Mouse (Mus musculus): Measurements from ENCODE around the gene Glt1d1. TPM values are rescaled to one million over a fixed set of nuclear protein-coding genes. Genes with fewer than 3 reads are reported as not detected.

Gene Glt1d1
- polyA plus RNA-seq, 1 experiment from 2014 or later: 0.25 TPM

GRCm38 (mm10) chr5:127607507-127607906, 24.6 kb upstream of the Glt1d1 start:
- H3K4me3 ChIP-seq (ENCODE audit: low read depth, low read length): no peak overlapping the region
- H3K36me3 ChIP-seq (ENCODE audit: control insufficient read depth, insufficient read depth, low read length): peaks cover 60% of the 10 kb centered on the region
- H3K4me2 ChIP-seq (ENCODE audit: low read depth, low read length): no peak overlapping the region
- WGBS: 97% methylated on average over 2 of the region's 2 CpGs
- DNase-seq (ENCODE audit: low spot score) (no peak), ATAC-seq (ENCODE audit: low read depth) (no peak)
- no peak overlapping the region for H3K9ac ChIP-seq (ENCODE audit: low read depth, low read length)
- H3K27me3 ChIP-seq (replicated peaks; ENCODE audit: control insufficient read depth, insufficient read depth, low read length): no peaks in the 10 kb centered on the region
- H3K9me3 ChIP-seq (ENCODE audit: control insufficient read depth, low read length): no peaks in the 10 kb centered on the region
- H3K27ac ChIP-seq (replicated peaks; ENCODE audit: low read depth, low read length): no peak overlapping the region
- no peaks in the 10 kb centered on the region for H3K4me1 ChIP-seq (ENCODE audit: control insufficient read depth, insufficient read depth, low read length)

- Histone ChIP-seq H3K36me3 (ENCODE audit: control insufficient read depth, insufficient read depth, low read length) (peaks cover 43% of the 10 kb centered on the region), H3K4me3 (ENCODE audit: low read depth, low read length) (no peak overlapping the region), H3K9me3 (ENCODE audit: control insufficient read depth, low read length) (no peaks in the 10 kb centered on the region), H3K27me3 (replicated peaks; ENCODE audit: control insufficient read depth, insufficient read depth, low read length) (no peaks in the 10 kb centered on the region), H3K4me2 (ENCODE audit: low read depth, low read length) (no peak overlapping the region), H3K9ac (ENCODE audit: low read depth, low read length) (no peak overlapping the region), H3K27ac (replicated peaks; ENCODE audit: low read depth, low read length) (no peak overlapping the region), H3K4me1 (ENCODE audit: control insufficient read depth, insufficient read depth, low read length) (no peaks in the 10 kb centered on the region)
- 81% methylated on average over 7 of the region's 7 CpGs for WGBS
- ATAC-seq (ENCODE audit: low read depth): no peak
- no peak for DNase-seq (ENCODE audit: low spot score)
These were observed 22.8 kb upstream of the Glt1d1 start for GRCm38 (mm10) chr5:127609191-127609714.

- Histone ChIP-seq H3K27ac (replicated peaks; ENCODE audit: low read depth, low read length) (no peak overlapping the region), H3K4me1 (ENCODE audit: control insufficient read depth, insufficient read depth, low read length) (peaks cover 9% of the 10 kb centered on the region), H3K9ac (ENCODE audit: low read depth, low read length) (no peak overlapping the region), H3K9me3 (ENCODE audit: control insufficient read depth, low read length) (no peaks in the 10 kb centered on the region), H3K27me3 (replicated peaks; ENCODE audit: control insufficient read depth, insufficient read depth, low read length) (no peaks in the 10 kb centered on the region), H3K4me3 (ENCODE audit: low read depth, low read length) (no peak overlapping the region), H3K36me3 (ENCODE audit: control insufficient read depth, insufficient read depth, low read length) (peaks cover 28% of the 10 kb centered on the region), H3K4me2 (ENCODE audit: low read depth, low read length) (no peak overlapping the region)
- ATAC-seq (ENCODE audit: low read depth): no peak
- no peak for DNase-seq (ENCODE audit: low spot score)
- WGBS: 83% methylated on average over 6 of the region's 6 CpGs
These were observed 21.1 kb upstream of the Glt1d1 start for GRCm38 (mm10) chr5:127610787-127611509.

- no peak overlapping the region for H3K27ac ChIP-seq (replicated peaks; ENCODE audit: low read depth, low read length)
- no peak for DNase-seq (ENCODE audit: low spot score)
- no peak overlapping the region for H3K4me2 ChIP-seq (ENCODE audit: low read depth, low read length)
- no peaks in the 10 kb centered on the region for H3K27me3 ChIP-seq (replicated peaks; ENCODE audit: control insufficient read depth, insufficient read depth, low read length)
- H3K9me3 ChIP-seq (ENCODE audit: control insufficient read depth, low read length): no peaks in the 10 kb centered on the region
- 69% methylated on average over 1 of the region's 1 CpGs for WGBS
- H3K9ac ChIP-seq (ENCODE audit: low read depth, low read length): no peak overlapping the region
- H3K36me3 ChIP-seq (ENCODE audit: control insufficient read depth, insufficient read depth, low read length): peaks cover 19% of the 10 kb centered on the region
- ATAC-seq (ENCODE audit: low read depth): no peak
- H3K4me1 ChIP-seq (ENCODE audit: control insufficient read depth, insufficient read depth, low read length): peaks cover 14% of the 10 kb centered on the region
- no peak overlapping the region for H3K4me3 ChIP-seq (ENCODE audit: low read depth, low read length)
These were observed 20.2 kb upstream of the Glt1d1 start for GRCm38 (mm10) chr5:127611881-127612280.

GRCm38 (mm10) chr5:127612397-127612796, 19.7 kb upstream of the Glt1d1 start:
- WGBS: 95% methylated on average over 6 of the region's 6 CpGs
- Histone ChIP-seq H3K4me1 (ENCODE audit: control insufficient read depth, insufficient read depth, low read length) (peaks cover 14% of the 10 kb centered on the region), H3K9ac (ENCODE audit: low read depth, low read length) (no peak overlapping the region), H3K36me3 (ENCODE audit: control insufficient read depth, insufficient read depth, low read length) (peaks cover 14% of the 10 kb centered on the region), H3K9me3 (ENCODE audit: control insufficient read depth, low read length) (no peaks in the 10 kb centered on the region), H3K27ac (replicated peaks; ENCODE audit: low read depth, low read length) (no peak overlapping the region), H3K4me3 (ENCODE audit: low read depth, low read length) (no peak overlapping the region), H3K27me3 (replicated peaks; ENCODE audit: control insufficient read depth, insufficient read depth, low read length) (no peaks in the 10 kb centered on the region), H3K4me2 (ENCODE audit: low read depth, low read length) (no peak overlapping the region)
- ATAC-seq (ENCODE audit: low read depth): no peak
- DNase-seq (ENCODE audit: low spot score): no peak

- 72% methylated on average over 3 of the region's 3 CpGs for WGBS
- DNase-seq (ENCODE audit: low spot score): no peak
- Histone ChIP-seq H3K36me3 (ENCODE audit: control insufficient read depth, insufficient read depth, low read length) (no peaks in the 10 kb centered on the region), H3K27ac (replicated peaks; ENCODE audit: low read depth, low read length) (no peak overlapping the region), H3K4me3 (ENCODE audit: low read depth, low read length) (peak overlapping the region; percentile 97), H3K9me3 (ENCODE audit: control insufficient read depth, low read length) (no peaks in the 10 kb centered on the region), H3K4me1 (ENCODE audit: control insufficient read depth, insufficient read depth, low read length) (peaks cover 14% of the 10 kb centered on the region), H3K4me2 (ENCODE audit: low read depth, low read length) (peak overlapping the region; percentile 97), H3K9ac (ENCODE audit: low read depth, low read length) (peak overlapping the region; percentile 96; the same call in 1 of the 2 replicates), H3K27me3 (replicated peaks; ENCODE audit: control insufficient read depth, insufficient read depth, low read length) (no peaks in the 10 kb centered on the region)
- ATAC-seq (ENCODE audit: low read depth): no peak
These were observed 16.6 kb upstream of the Glt1d1 start for GRCm38 (mm10) chr5:127615459-127615858.

- no peaks in the 10 kb centered on the region for H3K9me3 ChIP-seq (ENCODE audit: control insufficient read depth, low read length)
- no peak overlapping the region for H3K27ac ChIP-seq (replicated peaks; ENCODE audit: low read depth, low read length)
- ATAC-seq (ENCODE audit: low read depth) (no peak), DNase-seq (ENCODE audit: low spot score) (no peak)
- H3K4me1 ChIP-seq (ENCODE audit: control insufficient read depth, insufficient read depth, low read length): peaks cover 14% of the 10 kb centered on the region
- H3K9ac ChIP-seq (ENCODE audit: low read depth, low read length): peak overlapping the region; percentile 96
- H3K4me2 ChIP-seq (ENCODE audit: low read depth, low read length): peak overlapping the region; percentile 97
- no peaks in the 10 kb centered on the region for H3K27me3 ChIP-seq (replicated peaks; ENCODE audit: control insufficient read depth, insufficient read depth, low read length)
- WGBS: 0% methylated on average over 3 of the region's 5 CpGs
- H3K4me3 ChIP-seq (ENCODE audit: low read depth, low read length): peak overlapping the region; percentile 97
- H3K36me3 ChIP-seq (ENCODE audit: control insufficient read depth, insufficient read depth, low read length): no peaks in the 10 kb centered on the region
These were observed 15.9 kb upstream of the Glt1d1 start for GRCm38 (mm10) chr5:127616151-127616550.

GRCm38 (mm10) chr5:127616884-127617635, 15.0 kb upstream of the Glt1d1 start:
- Histone ChIP-seq H3K4me1 (ENCODE audit: control insufficient read depth, insufficient read depth, low read length) (peaks cover 14% of the 10 kb centered on the region), H3K9me3 (ENCODE audit: control insufficient read depth, low read length) (no peaks in the 10 kb centered on the region), H3K4me2 (ENCODE audit: low read depth, low read length) (peak overlapping the region; percentile 97), H3K27ac (replicated peaks; ENCODE audit: low read depth, low read length) (peak overlapping the region; percentile 82), H3K36me3 (ENCODE audit: control insufficient read depth, insufficient read depth, low read length) (no peaks in the 10 kb centered on the region), H3K27me3 (replicated peaks; ENCODE audit: control insufficient read depth, insufficient read depth, low read length) (no peaks in the 10 kb centered on the region), H3K9ac (ENCODE audit: low read depth, low read length) (peak overlapping the region; percentile 96), H3K4me3 (ENCODE audit: low read depth, low read length) (peak overlapping the region; percentile 97)
- ATAC-seq (ENCODE audit: low read depth): peak; percentile 96
- WGBS: under 1% methylated on average over 27 of the region's 91 CpGs
- DNase-seq (ENCODE audit: low spot score): peak; percentile 98
